Mouse (Mus musculus) forebrain, embryonic 11.5 days (tissue): ENCODE measurements around the gene Pih1d1. TPM values are rescaled to one million over a fixed set of nuclear protein-coding genes. Genes with fewer than 3 reads are reported as not detected.
"Not testable (repeated sequence)": the region's sequence is repeated elsewhere in the genome, so short reads cannot be mapped to it uniquely, and the experiment has no call there.

Experiments used
- ATAC-seq: fragments of 200-750 bp; cut with Nextera tagmentation; replicated peaks from 2 replicates; pipeline ENCODE4 v1.8.0; 2017; ENCODE audit warnings: moderate TSS enrichment; ENCODE audit not compliant: low FRiP score
- DNase-seq: peaks from one replicate; pipeline ENCODE4 v3.0.0-alpha.2; 2017; ENCODE audit warnings: low spot score
- H3K27ac ChIP-seq: fragments of 300-500 bp; sonication (generic); 2 replicates; pipeline ENCODE4 v1.5.1; 2014; ENCODE audit warnings: low read depth, low read length
- H3K27me3 ChIP-seq: fragments of 300-500 bp; sonication (generic); 2 replicates; pipeline ENCODE4 v1.6.1; 2014; ENCODE audit warnings: mild to moderate bottlenecking, low read length, mixed read lengths; ENCODE audit not compliant: control insufficient read depth, insufficient read depth
- H3K36me3 ChIP-seq: fragments of 300-500 bp; sonication (generic); 2 replicates; pipeline ENCODE4 v1.6.1; 2014; ENCODE audit warnings: mild to moderate bottlenecking, low read length, moderate library complexity, mixed read lengths; ENCODE audit not compliant: control insufficient read depth, insufficient read depth
- H3K4me1 ChIP-seq: fragments of 300-500 bp; sonication (generic); replicated peaks from 2 replicates; pipeline ENCODE4 v1.6.1; 2014; ENCODE audit warnings: low read length, mixed read lengths; ENCODE audit not compliant: control insufficient read depth, insufficient read depth
- H3K4me2 ChIP-seq: fragments of 300-500 bp; sonication (generic); 2 replicates; pipeline ENCODE4 v1.6.1; 2014; ENCODE audit warnings: low read depth, mild to moderate bottlenecking, low read length, moderate library complexity, mixed read lengths; ENCODE audit not compliant: severe bottlenecking
- H3K4me3 ChIP-seq: fragments of 300-500 bp; sonication (generic); 2 replicates; pipeline ENCODE4 v1.5.1; 2014; ENCODE audit warnings: low read depth, low read length
- H3K9ac ChIP-seq: fragments of 300-500 bp; sonication (generic); 2 replicates; pipeline ENCODE4 v1.6.1; 2014; ENCODE audit warnings: low read length
- H3K9me3 ChIP-seq: fragments of 300-500 bp; sonication (generic); 2 replicates; pipeline ENCODE4 v1.6.1; 2016; ENCODE audit warnings: low read length, mixed read lengths; ENCODE audit not compliant: control insufficient read depth
- WGBS: fragments of 180-500 bp; shearing (Covaris S2); extraction: QIAGEN DNeasy Blood & Tissue Kit; methylation state at CpG from one replicate; pipeline ENCODE4 v1.1.7; 2014; 5-methylcytosine and 5-hydroxymethylcytosine counted together
- polyA plus RNA-seq: library from polyadenylated mRNA; unstranded; fragments of >200 nt; fragmentation: Nextera tagmentation; extraction: Ambion mirVana; gene quantifications from 2 replicates; pipeline ENCODE4 v1.2.1, GENCODE M21; 2014

The Pih1d1 gene
- 95.9 and 110 TPM in 2 replicates for polyA plus RNA-seq

DNA sequence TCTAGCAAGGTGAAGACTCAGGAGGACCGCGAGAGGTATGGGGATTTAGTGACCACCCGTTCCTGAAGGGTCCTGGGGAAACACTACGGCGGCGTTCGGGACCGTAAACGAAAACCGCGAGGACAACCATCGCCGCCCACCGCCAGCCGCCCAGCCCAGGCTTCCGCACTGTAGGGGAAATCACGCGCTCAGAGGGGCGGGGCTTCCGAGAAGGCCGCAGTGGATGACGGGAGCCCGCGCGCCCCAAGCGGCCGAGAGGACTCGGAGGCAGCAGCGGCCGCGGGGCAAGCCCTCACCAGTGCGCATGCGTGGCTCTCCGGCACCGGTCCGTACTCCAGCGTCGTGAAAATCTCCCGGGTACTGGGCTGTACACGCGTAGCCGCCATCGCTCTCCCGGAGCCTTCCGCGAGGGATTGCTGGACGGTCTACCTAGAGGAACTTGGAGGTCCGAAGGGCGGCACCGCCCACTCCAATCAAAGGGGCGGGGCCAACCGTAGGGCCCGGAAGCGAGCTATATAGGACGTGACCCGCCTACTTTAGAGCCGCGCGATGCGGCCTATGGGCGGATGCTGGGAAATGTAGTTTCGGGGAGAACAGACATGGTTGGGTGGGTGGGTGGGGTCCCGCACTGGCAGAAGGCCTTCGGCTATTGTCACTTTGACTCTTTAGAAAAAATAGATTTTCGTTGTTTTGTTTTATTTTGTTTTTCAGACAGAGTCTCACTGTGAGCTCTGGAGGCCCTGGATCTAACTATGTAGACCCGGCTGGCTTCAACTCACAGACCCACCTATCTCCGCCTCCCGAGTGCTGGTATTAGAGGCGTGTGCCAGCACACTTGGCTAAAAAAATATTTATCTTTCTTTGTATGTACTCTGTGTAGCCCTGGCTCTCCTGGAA, at the start of gene Pih1d1, which contains the start of gene Aldh16a1:
TSS of gene Pih1d1 (plus strand) at position 208 of the 897 bp plus-strand sequence.
TSS of gene Aldh16a1 (minus strand) at position 489 of the 897 bp plus-strand sequence.
- 6% methylated on average over 68 of the region's 69 CpGs for WGBS
- Histone ChIP-seq H3K4me3 (peak within 1 kb of the TSS; percentile 58), H3K27ac (peak within 1 kb of the TSS; percentile 75), H3K4me1 (peaks cover 4% of the 10 kb centered on the region; the same call in 1 of the 2 replicates), H3K27me3 (no peaks in the 10 kb centered on the region), H3K4me2 (peak within 1 kb of the TSS; percentile 87), H3K9ac (peak within 1 kb of the TSS; percentile 81), H3K9me3 (no peaks in the 10 kb centered on the region), H3K36me3 (no peaks in the 10 kb centered on the region)
- peak; percentile 96 for ATAC-seq
- peak; percentile 99 for DNase-seq

GRCm38 (mm10) chr7:45104941-45105340, 49.2 kb upstream of the Pih1d1 start:
- Histone ChIP-seq H3K9ac (no peak overlapping the region), H3K27ac (no peak overlapping the region), H3K27me3 (no peaks in the 10 kb centered on the region), H3K36me3 (no peaks in the 10 kb centered on the region), H3K4me2 (no peak overlapping the region), H3K4me1 (no peaks in the 10 kb centered on the region), H3K9me3 (no peaks in the 10 kb centered on the region), H3K4me3 (no peak overlapping the region)
- 84% methylated on average over 5 of the region's 5 CpGs for WGBS
- ATAC-seq (no peak), DNase-seq (no peak)

- Histone ChIP-seq H3K27me3 (no peaks in the 10 kb centered on the region), H3K36me3 (no peaks in the 10 kb centered on the region), H3K9ac (no peak overlapping the region), H3K9me3 (no peaks in the 10 kb centered on the region), H3K4me3 (no peak overlapping the region), H3K4me2 (no peak overlapping the region), H3K27ac (no peak overlapping the region), H3K4me1 (no peaks in the 10 kb centered on the region)
- ATAC-seq (no peak), DNase-seq (no peak)
- 82% methylated on average over 8 of the region's 8 CpGs for WGBS
Observed at GRCm38 (mm10) chr7:45105491-45105890, 48.6 kb upstream of the Pih1d1 start.

- ATAC-seq = no peak
- Histone ChIP-seq H3K36me3 (no peaks in the 10 kb centered on the region), H3K4me2 (no peak overlapping the region), H3K4me3 (no peak overlapping the region), H3K27me3 (no peaks in the 10 kb centered on the region), H3K4me1 (no peaks in the 10 kb centered on the region), H3K27ac (no peak overlapping the region), H3K9me3 (no peaks in the 10 kb centered on the region), H3K9ac (no peak overlapping the region; the same call in 1 of the 2 replicates)
- 44% methylated on average over 6 of the region's 6 CpGs for WGBS
- DNase-seq = no peak
Observed at GRCm38 (mm10) chr7:45106441-45106840, 47.7 kb upstream of the Pih1d1 start.

- Histone ChIP-seq H3K36me3 (no peaks in the 10 kb centered on the region), H3K9ac (no peak overlapping the region), H3K9me3 (no peaks in the 10 kb centered on the region), H3K27ac (no peak overlapping the region), H3K27me3 (no peaks in the 10 kb centered on the region), H3K4me2 (no peak overlapping the region), H3K4me1 (no peaks in the 10 kb centered on the region), H3K4me3 (no peak overlapping the region)
- WGBS = 70% methylated on average over 5 of the region's 5 CpGs
- DNase-seq (no peak), ATAC-seq (no peak)
Observed at GRCm38 (mm10) chr7:45107052-45107645, 47.0 kb upstream of the Pih1d1 start.

- H3K4me1 ChIP-seq, H3K36me3 ChIP-seq, H3K4me3 ChIP-seq, H3K4me2 ChIP-seq, DNase-seq, H3K9me3 ChIP-seq, H3K9ac ChIP-seq, ATAC-seq, H3K27me3 ChIP-seq, H3K27ac ChIP-seq: not testable (repeated sequence)
- WGBS = 82% methylated on average over 4 of the region's 4 CpGs
Observed at GRCm38 (mm10) chr7:45110089-45110488, 44.0 kb upstream of the Pih1d1 start.

GRCm38 (mm10) chr7:45111940-45112339, 42.2 kb upstream of the Pih1d1 start:
- WGBS = 57% methylated on average over 2 of the region's 2 CpGs

GRCm38 (mm10) chr7:45112529-45112928, 41.6 kb upstream of the Pih1d1 start:
- H3K27ac ChIP-seq = no peak overlapping the region
- no peak overlapping the region for H3K4me3 ChIP-seq
- ATAC-seq = no peak
- 70% methylated on average over 3 of the region's 3 CpGs for WGBS
- no peaks in the 10 kb centered on the region for H3K27me3 ChIP-seq
- no peaks in the 10 kb centered on the region for H3K36me3 ChIP-seq
- no peak overlapping the region for H3K9ac ChIP-seq
- no peaks in the 10 kb centered on the region for H3K4me1 ChIP-seq
- no peaks in the 10 kb centered on the region for H3K9me3 ChIP-seq
- no peak for DNase-seq
- no peak overlapping the region for H3K4me2 ChIP-seq

More at GRCm38 (mm10) chr7:45111940-45112339, 42.2 kb upstream of the Pih1d1 start:
- ATAC-seq (no peak), DNase-seq (no peak)
- no peaks in the 10 kb centered on the region for H3K27me3 ChIP-seq
- no peak overlapping the region for H3K27ac ChIP-seq
- H3K4me3 ChIP-seq = no peak overlapping the region
- no peak overlapping the region for H3K4me2 ChIP-seq
- H3K4me1 ChIP-seq = no peaks in the 10 kb centered on the region
- H3K9ac ChIP-seq = no peak overlapping the region
- H3K9me3 ChIP-seq = no peaks in the 10 kb centered on the region
- H3K36me3 ChIP-seq = no peaks in the 10 kb centered on the region
